Mouse (Mus musculus): ENCODE measurements around the gene Gm21830.
"Not testable (repeated sequence)": the region's sequence is repeated elsewhere in the genome, so short reads cannot be mapped to it uniquely, and the experiment has no call there.

Gm21830 gene

GRCm38 (mm10) chr2:67413425-67413824 is at the start of gene Gm21830:
TSS of gene Gm21830 (plus strand) at chr2:67413725.
- not testable (repeated sequence) for DNase-seq (ENCODE audit: low spot score)

DNA sequence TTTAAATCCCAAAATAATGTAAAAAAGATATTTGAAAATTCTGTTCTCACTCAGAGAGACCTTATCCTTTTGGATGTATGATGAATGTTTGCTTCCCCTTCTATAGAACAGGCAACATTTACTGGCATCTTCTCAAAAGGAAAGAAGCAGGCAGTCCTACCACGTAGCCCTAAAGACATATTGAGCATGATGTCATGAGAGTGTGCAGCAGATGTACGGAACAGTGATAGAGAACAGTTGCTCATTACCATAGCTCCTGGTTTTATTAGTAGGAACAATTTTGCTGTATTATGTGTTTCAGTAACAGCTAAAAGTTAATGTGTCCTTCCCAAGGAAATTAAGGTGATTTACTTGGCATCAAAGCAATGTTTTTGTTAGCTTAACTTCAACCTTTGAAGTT is 49.0 kb upstream of the Gm21830 start:
- no peak for DNase-seq (ENCODE audit: low spot score)

DNA sequence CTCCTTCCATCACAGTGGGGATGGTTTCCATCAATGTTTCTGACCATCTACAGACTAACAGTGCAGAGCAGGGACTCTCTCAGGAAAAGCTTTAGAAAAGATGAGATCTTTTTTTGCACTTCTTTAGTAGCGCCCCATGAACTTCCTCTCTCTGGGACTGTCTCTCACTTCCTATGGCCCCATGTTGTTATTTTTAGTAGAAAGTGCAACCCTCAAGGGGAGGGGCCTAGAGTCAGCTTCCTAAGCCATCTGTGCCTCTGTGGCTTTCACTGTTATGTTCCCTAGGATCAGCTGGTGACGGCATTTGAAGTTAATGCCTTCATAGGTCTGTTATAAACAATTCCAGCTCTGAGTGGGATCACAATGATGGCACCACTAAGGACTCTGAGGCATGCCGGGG is 35.0 kb upstream of the Gm21830 start:
- no peak for DNase-seq (ENCODE audit: low spot score)

DNA sequence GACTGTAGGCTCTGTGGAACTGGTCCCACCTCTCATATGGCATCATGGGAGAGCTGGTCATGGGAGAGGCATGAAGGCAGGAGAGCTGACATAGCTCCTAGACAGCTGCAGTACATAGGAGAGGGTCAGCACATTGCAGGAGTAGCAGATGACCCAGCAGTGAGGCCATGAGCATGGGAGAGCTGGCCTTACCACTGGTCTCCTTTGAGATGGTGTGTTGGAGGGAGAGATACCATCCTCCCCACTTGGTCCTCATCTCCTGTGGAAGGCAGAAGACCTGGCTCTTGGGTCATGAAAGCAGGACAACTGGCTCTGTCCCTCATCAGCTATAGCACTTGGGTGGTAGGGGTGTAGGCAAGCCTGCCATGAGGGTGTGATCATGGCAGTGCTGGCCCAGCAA is 7.3 kb downstream of the Gm21830 start:
- no peak for DNase-seq (ENCODE audit: low spot score)

GRCm38 (mm10) chr2:67422799-67423198 is 9.3 kb downstream of the Gm21830 start:
- DNase-seq (ENCODE audit: low spot score), result no peak

GRCm38 (mm10) chr2:67433081-67433480 is 19.6 kb downstream of the Gm21830 start, which contains the start of gene Gm26727:
TSS of gene Gm26727 (minus strand) at chr2:67433181.
- no peak for DNase-seq (ENCODE audit: low spot score)

DNA sequence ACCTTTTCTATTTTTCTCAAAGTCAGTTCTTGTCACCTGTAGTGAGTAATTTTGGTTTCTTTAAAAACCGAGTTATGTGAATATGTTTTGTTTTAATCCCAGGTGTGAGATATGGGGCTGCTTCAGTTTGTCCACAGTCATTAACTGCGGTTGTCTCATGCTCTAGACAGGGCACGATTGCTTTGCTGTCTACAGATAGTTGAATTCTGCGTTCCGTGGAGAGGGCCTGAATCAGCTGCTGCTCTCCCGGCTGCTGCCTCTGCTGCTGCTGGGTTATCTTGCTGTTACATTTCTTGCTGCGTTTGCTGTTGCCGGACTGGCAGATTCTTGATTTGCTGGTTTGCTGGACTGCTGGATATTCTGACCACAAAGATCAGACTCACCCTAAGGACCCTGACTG is 24.8 kb downstream of the Gm21830 start:
- no peak for DNase-seq (ENCODE audit: low spot score)

DNA sequence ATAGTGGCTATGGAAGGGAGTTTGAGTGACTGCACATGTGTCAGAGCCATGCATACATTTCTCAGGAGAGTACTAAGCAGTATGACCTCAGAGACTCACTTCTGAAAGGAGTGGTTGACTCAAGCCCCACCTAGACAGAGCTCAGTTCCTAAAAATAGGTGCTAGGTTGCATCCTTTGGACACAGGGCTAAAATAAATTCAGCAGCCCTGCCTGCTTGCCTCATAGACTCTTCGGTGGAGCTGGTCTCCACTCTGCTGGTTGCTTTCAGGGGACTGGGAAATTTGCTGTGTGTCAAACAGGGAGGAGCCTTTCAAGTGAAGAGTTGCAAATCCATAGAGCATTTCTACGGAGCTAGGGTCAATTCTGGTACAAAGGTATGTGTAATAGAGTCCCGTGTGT is 32.3 kb downstream of the Gm21830 start, which contains the start of gene Xirp2:
TSS of gene Xirp2 (plus strand) at position 223 of the 400 bp plus-strand sequence.
- no peak for DNase-seq (ENCODE audit: low spot score)

GRCm38 (mm10) chr2:67446772-67447171 is 33.2 kb downstream of the Gm21830 start:
- DNase-seq (ENCODE audit: low spot score), result no peak

GRCm38 (mm10) chr2:67447206-67447605 is 33.7 kb downstream of the Gm21830 start:
- no peak for DNase-seq (ENCODE audit: low spot score)

DNA sequence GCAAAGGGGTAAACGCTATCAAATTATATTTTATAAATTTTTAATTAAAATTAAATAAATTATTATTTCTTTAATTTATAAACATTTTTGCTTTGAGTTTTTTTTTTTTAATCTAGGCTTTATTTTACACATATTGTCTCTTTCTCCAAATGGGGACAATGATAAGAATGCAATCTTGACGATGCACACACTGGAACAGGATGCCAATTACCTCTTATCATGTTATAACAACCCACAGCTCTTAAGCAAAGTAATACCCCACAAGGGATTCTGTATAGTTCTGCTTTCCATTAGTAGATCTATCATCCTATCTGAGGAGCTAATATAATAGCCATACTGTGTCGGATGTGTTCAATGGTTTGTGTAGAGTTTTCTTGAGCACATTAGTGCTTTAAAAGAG is 47.3 kb downstream of the Gm21830 start:
- DNase-seq (ENCODE audit: low spot score), result no peak

- DNase-seq (ENCODE audit: low spot score), result no peak
These were observed 53.5 kb downstream of the Gm21830 start for GRCm38 (mm10) chr2:67467036-67467435.

GRCm38 (mm10) chr2:67470030-67470429 is 56.5 kb downstream of the Gm21830 start:
- not testable (repeated sequence) for DNase-seq (ENCODE audit: low spot score)

DNA sequence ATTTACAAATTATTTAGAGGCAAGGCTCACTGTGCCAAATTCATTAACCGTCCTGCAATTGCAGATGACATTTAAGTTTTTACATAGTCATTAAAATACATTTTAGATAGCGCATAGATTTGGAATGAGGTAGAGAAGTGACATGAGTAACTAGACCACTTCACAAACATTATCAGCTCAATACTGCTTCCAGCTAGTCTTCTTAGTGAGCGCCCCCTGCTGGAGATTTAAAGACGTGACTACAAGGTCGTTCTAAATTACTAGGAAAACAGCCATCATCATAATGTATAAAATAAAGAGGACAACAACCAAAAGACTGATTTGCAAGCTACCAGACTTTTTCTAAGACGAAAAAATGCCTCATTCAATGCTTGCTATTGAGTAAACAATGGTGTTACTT is 64.2 kb downstream of the Gm21830 start:
- peak; percentile 38 for DNase-seq (ENCODE audit: low spot score)

- no peak for DNase-seq (ENCODE audit: low spot score)
These were observed 67.5 kb downstream of the Gm21830 start for GRCm38 (mm10) chr2:67481051-67481450.
